Mouse (Mus musculus) liver, embryonic 12.5 days (tissue): ENCODE measurements around the gene Lrrc74a. TPM values are rescaled to one million over a fixed set of nuclear protein-coding genes. Genes with fewer than 3 reads are reported as not detected.

Experiments
- ATAC-seq: fragments of 200-750 bp; cut with Nextera tagmentation; 2 replicates; pipeline ENCODE4 v1.8.0; 2017; ENCODE audit warnings: moderate number of reproducible peaks, mild to moderate bottlenecking, moderate library complexity
- H3K27ac ChIP-seq: fragments of 300-500 bp; sonication (generic); 2 replicates; pipeline ENCODE4 v1.5.1; 2016; ENCODE audit warnings: mild to moderate bottlenecking
- H3K27me3 ChIP-seq: fragments of 300-500 bp; sonication (generic); replicated peaks from 2 replicates; pipeline ENCODE4 v1.6.1; 2016; ENCODE audit warnings: mild to moderate bottlenecking, moderate library complexity
- H3K36me3 ChIP-seq: fragments of 300-500 bp; sonication (generic); 2 replicates; pipeline ENCODE4 v1.6.1; 2016; ENCODE audit warnings: mild to moderate bottlenecking, moderate library complexity
- H3K4me1 ChIP-seq: fragments of 300-500 bp; sonication (generic); 2 replicates; pipeline ENCODE4 v1.6.1; 2016
- H3K4me2 ChIP-seq: fragments of 300-500 bp; sonication (generic); 2 replicates; pipeline ENCODE4 v1.6.1; 2016; ENCODE audit warnings: mild to moderate bottlenecking, moderate library complexity
- H3K4me3 ChIP-seq: fragments of 300-500 bp; sonication (generic); 2 replicates; pipeline ENCODE4 v1.5.1; 2016; ENCODE audit warnings: mild to moderate bottlenecking, moderate library complexity
- H3K9ac ChIP-seq: fragments of 300-500 bp; sonication (generic); 2 replicates; pipeline ENCODE4 v1.6.1; 2016; ENCODE audit warnings: mild to moderate bottlenecking, moderate library complexity
- H3K9me3 ChIP-seq: fragments of 300-500 bp; sonication (generic); replicated peaks from 2 replicates; pipeline ENCODE4 v1.6.1; 2016; ENCODE audit warnings: mild to moderate bottlenecking, moderate library complexity
- WGBS: fragments of 180-500 bp; shearing (Covaris S2); methylation state at CpG from one replicate; pipeline ENCODE4 v1.1.7; 2016; ENCODE audit not compliant: insufficient replicate concordance; 5-methylcytosine and 5-hydroxymethylcytosine counted together
- polyA plus RNA-seq: library from polyadenylated mRNA; unstranded; fragments of >200 nt; fragmentation: Nextera tagmentation; extraction: Ambion mirVana; gene quantifications from 2 replicates; pipeline ENCODE4 v1.2.1, GENCODE M21; 2016

Lrrc74a gene
- not detected in 2 replicates for polyA plus RNA-seq

DNA sequence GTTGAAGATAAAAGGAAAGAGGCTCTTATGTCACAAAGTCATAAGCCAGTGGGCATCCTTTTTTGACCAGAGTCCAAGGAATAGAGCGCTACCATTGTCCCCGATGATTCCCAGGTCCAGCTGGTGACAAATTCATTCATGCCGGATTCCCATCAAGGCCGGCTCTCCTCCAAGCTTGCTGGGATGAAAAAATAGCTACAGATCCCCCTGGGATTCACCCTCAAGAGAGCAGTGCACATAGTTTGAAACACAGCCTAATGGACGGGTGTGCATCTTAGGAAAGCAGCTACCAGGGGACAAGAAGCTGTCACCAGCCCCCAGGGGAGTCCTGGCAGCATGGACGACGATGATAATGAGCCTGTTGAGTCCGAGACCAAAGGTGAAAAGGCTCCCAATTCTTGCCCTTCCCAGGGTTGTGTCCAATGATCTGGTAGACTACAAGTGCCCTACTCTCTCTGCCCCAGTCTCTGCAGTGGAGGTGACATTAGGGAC lies at the start of gene Lrrc74a:
Gene Lrrc74a, plus strand, starts transcription at position 51 of the 492 bp plus-strand sequence.
- Histone ChIP-seq H3K4me2 (no peak within 1 kb of the TSS), H3K4me1 (no peaks in the 10 kb centered on the region), H3K9ac (no peak within 1 kb of the TSS), H3K4me3 (no peak within 1 kb of the TSS), H3K27ac (no peak within 1 kb of the TSS), H3K9me3 (no peaks in the 10 kb centered on the region), H3K27me3 (no peaks in the 10 kb centered on the region), H3K36me3 (no peaks in the 10 kb centered on the region)
- WGBS = 72% methylated on average over 8 of the region's 8 CpGs
- no peak for ATAC-seq

DNA sequence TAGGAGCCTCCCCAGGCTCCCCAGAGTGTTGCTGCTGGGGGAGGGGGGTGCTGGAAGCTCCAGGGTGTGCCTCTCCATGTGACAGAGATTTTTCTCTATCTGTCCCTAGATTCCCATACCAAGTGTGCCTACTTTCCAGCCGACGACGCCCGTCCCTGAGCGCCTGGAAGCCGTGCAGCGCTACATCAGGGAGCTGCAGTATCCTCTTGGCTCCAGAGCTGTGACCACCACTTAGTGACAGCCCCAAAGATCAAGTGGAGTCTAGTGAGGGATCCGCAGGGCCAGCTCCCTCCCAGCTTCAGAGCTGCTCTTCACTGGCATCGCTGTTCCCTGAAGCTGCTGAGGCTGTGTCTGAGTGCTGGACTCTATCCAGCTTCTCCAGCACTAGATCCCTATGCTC lies 48.9 kb upstream of the Lrrc74a start:
- Histone ChIP-seq H3K9me3 (no peaks in the 10 kb centered on the region), H3K4me1 (peaks cover 62% of the 10 kb centered on the region), H3K36me3 (no peaks in the 10 kb centered on the region), H3K4me2 (no peak overlapping the region), H3K27ac (no peak overlapping the region), H3K27me3 (peaks cover 10% of the 10 kb centered on the region; the same call in 1 of the 2 replicates), H3K4me3 (no peak overlapping the region), H3K9ac (no peak overlapping the region)
- 83% methylated on average over 9 of the region's 9 CpGs for WGBS
- ATAC-seq = no peak

DNA sequence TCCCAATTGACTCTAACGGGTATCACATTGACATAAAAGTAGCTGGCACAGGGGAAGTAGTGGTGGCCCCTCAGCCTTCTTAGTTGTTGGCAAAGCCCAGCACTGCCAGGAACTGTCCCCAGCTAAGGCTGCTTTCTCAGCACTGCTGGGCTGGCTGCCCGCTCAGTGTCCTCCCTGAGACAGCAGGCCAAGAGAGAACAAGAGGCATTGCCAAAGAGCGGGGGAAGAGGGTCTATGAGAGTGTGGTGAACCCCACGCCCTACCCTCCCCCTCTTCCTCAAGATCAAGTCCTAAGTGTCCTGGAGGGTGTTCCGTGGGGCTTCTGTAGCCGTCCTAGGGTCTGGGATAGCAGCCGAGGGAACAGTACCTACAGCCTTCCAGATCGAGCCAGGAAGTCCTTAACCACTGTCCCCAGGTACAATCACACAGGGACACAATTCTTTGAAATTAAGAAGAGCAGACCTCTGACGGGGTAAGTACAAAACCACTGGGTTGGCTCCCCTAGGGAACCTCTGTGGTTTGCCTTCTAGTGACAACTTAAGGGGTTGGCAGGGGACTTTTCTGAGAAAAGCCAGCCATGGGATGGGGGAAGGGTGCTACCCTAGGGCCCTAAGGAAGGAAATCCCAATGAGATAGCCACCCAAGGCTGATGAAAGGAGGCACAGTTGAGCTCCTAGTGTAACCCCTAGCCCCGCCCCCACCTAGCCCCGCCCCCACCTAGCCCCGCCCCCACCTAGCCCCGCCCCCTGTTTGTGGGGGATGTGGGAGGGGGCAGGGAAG lies 47.4 kb upstream of the Lrrc74a start:
- peak; percentile 46 for ATAC-seq
- H3K4me1 ChIP-seq = peaks cover 68% of the 10 kb centered on the region
- H3K27me3 ChIP-seq = 0 out of 2 replicates have a peak, but pooled peaks cover 3% of the 10 kb centered on the region
- no peak overlapping the region for H3K9ac ChIP-seq
- WGBS = 18% methylated on average over 13 of the region's 13 CpGs
- no peak overlapping the region for H3K4me2 ChIP-seq
- H3K36me3 ChIP-seq = no peaks in the 10 kb centered on the region
- no peaks in the 10 kb centered on the region for H3K9me3 ChIP-seq
- no peak overlapping the region for H3K4me3 ChIP-seq
- peak overlapping the region; percentile 65 for H3K27ac ChIP-seq

DNA sequence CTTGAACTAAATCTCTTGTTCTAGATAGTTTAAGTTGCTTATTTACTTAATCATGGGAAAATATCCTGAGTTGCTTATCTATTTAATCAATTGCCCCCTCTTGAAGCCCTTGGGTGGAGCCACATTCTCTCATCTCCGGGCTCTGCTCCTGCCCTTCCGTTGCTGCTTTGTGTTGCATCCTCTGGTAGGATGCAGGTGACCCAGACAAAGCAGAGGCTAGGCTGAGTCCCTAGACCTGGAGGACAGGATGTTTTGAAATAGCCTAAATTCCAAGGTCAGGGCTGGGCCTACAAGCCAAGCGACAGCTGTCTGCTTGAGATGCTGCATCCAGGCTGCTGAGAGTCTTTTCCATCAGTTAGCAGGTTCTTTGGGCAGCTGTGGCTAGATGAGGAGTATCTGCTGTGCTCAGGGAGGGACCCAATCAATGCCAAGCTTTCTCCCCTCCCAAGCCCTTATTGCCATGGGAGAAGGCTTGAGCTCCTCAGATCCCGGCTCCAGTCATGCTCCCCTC lies 46.7 kb upstream of the Lrrc74a start:
- H3K4me2 ChIP-seq = no peak overlapping the region
- H3K4me3 ChIP-seq = no peak overlapping the region
- H3K36me3 ChIP-seq = no peaks in the 10 kb centered on the region
- 0 out of 2 replicates have a peak, but pooled peaks cover 2% of the 10 kb centered on the region for H3K27me3 ChIP-seq
- 27% methylated on average over 4 of the region's 4 CpGs for WGBS
- 0 out of 2 replicates have a peak overlapping the region, but pooled peaks have one; percentile 15 for H3K27ac ChIP-seq
- peaks cover 66% of the 10 kb centered on the region for H3K4me1 ChIP-seq
- H3K9me3 ChIP-seq = no peaks in the 10 kb centered on the region
- ATAC-seq = no peak; the same call in 1 of the 2 replicates
- H3K9ac ChIP-seq = no peak overlapping the region

DNA sequence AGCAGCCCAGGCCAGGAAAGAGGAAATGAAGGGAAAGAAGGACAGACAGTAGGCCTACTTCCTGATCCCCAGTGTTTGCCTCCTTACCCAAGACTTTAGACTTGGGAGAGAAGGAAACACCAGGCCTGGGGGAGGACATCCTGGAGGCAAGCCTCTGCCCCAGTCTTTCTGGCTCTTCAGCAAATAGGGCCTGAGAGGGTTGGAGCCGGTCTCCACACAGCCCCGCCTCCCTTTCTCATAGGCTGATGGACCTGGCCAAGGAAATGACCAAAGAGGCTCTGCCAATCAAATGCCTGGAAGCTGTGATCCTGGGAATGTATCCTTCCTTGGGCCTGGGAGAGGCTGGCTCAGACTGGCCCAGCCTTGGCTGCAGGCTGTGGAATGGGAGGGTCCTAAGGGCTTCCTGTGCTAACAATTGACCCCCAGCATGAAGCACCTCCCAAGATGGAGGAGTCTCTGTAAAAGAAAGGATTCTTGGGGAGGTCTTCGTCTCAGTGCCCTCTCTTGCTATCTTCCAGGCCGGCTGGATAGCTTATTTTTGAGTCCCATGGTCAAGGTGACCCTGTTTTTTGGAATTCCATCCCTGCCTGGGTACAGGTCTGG lies 46.1 kb upstream of the Lrrc74a start:
- H3K4me1 ChIP-seq = peaks cover 65% of the 10 kb centered on the region
- H3K9me3 ChIP-seq = no peaks in the 10 kb centered on the region
- 0 out of 2 replicates have a peak overlapping the region, but pooled peaks have one; percentile 15 for H3K27ac ChIP-seq
- H3K9ac ChIP-seq = no peak overlapping the region
- 58% methylated on average over 4 of the region's 4 CpGs for WGBS
- no peaks in the 10 kb centered on the region for H3K27me3 ChIP-seq
- H3K36me3 ChIP-seq = no peaks in the 10 kb centered on the region
- ATAC-seq = peak; percentile 38
- H3K4me2 ChIP-seq = no peak overlapping the region
- no peak overlapping the region for H3K4me3 ChIP-seq

DNA sequence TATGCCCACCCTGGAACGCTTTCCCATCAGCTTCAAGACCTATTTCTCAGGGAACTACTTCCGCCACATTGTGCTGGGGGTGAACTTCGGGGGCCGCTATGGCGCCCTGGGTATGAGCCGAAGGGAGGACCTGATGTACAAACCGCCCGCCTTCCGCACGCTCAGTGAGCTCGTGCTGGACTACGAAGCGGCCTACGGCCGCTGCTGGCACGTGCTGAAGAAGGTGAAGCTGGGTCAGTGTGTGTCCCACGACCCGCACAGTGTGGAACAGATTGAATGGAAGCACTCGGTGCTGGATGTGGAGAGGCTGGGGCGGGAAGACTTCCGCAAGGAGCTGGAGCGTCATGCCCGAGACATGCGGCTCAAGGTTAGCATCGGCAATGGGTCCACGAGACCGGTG lies 45.3 kb upstream of the Lrrc74a start:
- Histone ChIP-seq H3K9me3 (no peaks in the 10 kb centered on the region), H3K36me3 (no peaks in the 10 kb centered on the region), H3K4me3 (no peak overlapping the region), H3K27me3 (no peaks in the 10 kb centered on the region), H3K4me2 (no peak overlapping the region), H3K27ac (no peak overlapping the region), H3K9ac (no peak overlapping the region), H3K4me1 (peaks cover 58% of the 10 kb centered on the region)
- no peak for ATAC-seq
- 87% methylated on average over 27 of the region's 27 CpGs for WGBS

DNA sequence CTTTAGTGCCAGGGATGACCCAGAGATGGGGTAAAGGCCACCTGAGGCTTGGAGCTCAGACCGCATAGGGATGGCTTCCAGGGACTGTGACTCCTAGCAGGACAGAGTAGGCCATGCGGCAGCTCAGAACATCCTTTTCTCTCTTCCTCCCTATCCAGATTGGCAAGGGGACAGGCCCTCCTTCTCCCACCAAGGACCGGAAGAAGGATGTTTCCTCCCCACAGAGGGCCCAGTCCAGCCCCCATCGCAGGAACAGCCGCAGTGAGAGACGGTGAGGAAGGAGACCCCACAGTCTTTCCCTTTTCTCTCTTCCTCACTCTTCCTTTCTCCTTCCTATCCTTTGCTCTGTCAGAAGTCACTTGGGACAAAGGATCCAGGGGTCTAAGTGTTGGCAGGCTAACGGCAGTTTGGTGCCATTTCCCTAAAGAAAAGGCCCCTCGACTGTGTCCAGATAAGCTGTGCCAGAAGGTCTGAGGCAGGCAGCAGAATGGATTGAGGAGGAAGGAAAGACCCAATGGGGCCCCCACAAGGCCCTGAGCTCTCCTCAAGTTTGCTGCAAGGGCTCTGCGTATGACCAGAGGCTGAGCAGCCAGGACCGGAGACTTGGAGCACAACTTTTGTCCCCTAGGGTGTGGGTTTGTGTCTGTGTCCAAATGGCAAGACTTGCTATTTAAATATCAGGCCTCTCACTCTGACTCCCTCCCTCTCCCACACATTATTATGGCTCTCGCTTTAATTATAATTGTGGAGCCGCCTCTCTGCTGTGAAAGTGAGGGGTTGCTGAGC lies 43.3 kb upstream of the Lrrc74a start:
- no peaks in the 10 kb centered on the region for H3K27me3 ChIP-seq
- ATAC-seq = no peak
- H3K4me2 ChIP-seq = no peak overlapping the region
- H3K4me3 ChIP-seq = no peak overlapping the region
- peak overlapping the region; percentile 33 for H3K27ac ChIP-seq
- H3K36me3 ChIP-seq = no peaks in the 10 kb centered on the region
- no peaks in the 10 kb centered on the region for H3K9me3 ChIP-seq
- H3K4me1 ChIP-seq = peaks cover 48% of the 10 kb centered on the region
- H3K9ac ChIP-seq = no peak overlapping the region
- WGBS = 38% methylated on average over 12 of the region's 12 CpGs

DNA sequence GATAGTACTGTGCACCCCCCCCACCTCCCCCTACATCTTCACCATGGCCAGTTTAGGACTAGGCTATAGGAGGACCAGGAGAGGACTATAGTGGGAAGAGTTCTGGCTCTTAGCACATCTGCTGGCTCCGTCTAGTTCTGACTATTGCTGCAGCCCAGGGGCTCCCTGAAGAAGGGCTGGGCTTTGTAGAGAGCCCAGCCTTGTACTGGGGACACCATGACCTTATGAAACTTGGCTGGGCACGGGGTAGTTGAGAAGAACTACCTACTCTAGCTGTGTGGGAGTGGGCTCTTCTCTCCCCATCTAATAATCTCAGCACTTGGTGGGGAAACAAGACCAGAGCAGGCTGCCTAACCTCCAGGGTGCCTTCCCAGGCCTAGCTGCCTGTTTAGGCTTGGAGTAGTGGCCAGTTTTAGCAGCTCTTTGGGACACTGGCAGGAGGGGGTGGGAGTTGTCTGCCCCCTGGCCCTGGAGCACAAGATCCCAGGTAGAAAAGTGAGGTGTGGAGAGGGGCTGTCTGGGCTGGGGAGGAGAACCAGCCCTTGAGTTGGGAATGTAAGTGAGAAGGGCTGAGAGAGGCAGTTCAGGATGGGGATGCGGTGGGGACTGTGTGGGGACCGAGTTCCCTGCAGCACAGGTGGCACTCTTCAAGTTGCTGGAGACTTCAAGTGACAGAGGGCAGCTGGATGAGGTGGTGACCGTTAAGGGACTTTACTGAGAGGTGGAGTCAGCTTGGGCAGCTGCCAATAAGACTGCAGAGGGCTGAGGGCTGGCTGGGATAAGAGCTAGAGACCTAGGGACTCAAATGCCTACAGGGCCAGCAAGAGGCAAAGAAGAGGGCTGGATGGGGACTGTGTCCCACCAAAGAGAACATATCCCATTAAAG lies 41.5 kb upstream of the Lrrc74a start:
- no peak for ATAC-seq
- Histone ChIP-seq H3K27me3 (no peaks in the 10 kb centered on the region), H3K4me1 (peaks cover 32% of the 10 kb centered on the region), H3K4me2 (no peak overlapping the region), H3K36me3 (no peaks in the 10 kb centered on the region), H3K4me3 (no peak overlapping the region), H3K27ac (no peak overlapping the region), H3K9ac (no peak overlapping the region), H3K9me3 (no peaks in the 10 kb centered on the region)
- 45% methylated on average over 5 of the region's 5 CpGs for WGBS

DNA sequence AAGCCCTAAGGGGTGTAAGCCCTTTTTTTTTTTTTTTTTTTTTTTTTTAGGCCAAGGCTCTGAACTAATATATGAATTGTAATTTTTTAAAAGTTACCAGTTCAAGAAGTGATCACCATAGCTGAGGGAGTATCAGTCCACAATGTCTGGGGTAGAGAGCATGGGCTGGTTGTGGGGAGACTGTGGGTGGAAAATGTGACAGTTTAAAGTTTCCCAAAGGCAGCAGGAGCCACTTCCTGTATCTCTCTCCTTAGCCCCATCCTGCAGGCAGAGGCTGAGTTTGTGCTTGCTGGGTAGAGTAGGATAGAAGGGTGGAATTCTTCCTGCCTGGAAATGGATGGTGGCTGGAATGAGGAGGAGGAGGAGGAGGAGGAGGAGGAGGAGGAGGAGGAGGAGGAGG lies 40.8 kb upstream of the Lrrc74a start:
- no peak overlapping the region for H3K4me2 ChIP-seq
- H3K9ac ChIP-seq = no peak overlapping the region
- H3K9me3 ChIP-seq = no peaks in the 10 kb centered on the region
- peaks cover 30% of the 10 kb centered on the region for H3K4me1 ChIP-seq
- no peak overlapping the region for H3K4me3 ChIP-seq
- H3K27ac ChIP-seq = no peak overlapping the region
- no peaks in the 10 kb centered on the region for H3K36me3 ChIP-seq
- no peaks in the 10 kb centered on the region for H3K27me3 ChIP-seq
- ATAC-seq = no peak

DNA sequence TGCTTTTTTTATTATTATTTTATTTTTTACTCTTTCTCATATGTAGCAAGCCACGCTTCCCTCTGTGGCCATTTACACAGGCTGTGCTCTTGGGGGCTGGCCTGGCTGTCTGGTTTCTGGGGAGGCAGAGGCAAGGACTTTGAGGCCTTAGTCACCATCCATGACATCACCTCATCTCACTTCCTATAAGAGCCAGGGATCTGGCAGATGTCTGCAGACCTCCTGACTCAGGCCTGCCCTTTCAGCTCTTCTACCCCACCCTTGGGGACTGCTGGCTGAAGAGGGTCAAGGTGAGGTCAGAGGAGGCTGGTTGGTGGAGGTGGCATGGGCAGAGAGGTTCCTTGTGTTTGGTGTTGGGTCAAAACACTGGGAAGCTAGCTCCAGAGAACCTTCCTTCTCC lies 39.7 kb upstream of the Lrrc74a start:
- 67% methylated on average over 1 of the region's 1 CpGs for WGBS
- no peak overlapping the region for H3K9ac ChIP-seq
- ATAC-seq = no peak
- H3K27me3 ChIP-seq = no peaks in the 10 kb centered on the region
- H3K9me3 ChIP-seq = no peaks in the 10 kb centered on the region
- no peaks in the 10 kb centered on the region for H3K36me3 ChIP-seq
- no peak overlapping the region for H3K27ac ChIP-seq
- H3K4me2 ChIP-seq = no peak overlapping the region
- no peak overlapping the region for H3K4me3 ChIP-seq
- peaks cover 29% of the 10 kb centered on the region for H3K4me1 ChIP-seq

DNA sequence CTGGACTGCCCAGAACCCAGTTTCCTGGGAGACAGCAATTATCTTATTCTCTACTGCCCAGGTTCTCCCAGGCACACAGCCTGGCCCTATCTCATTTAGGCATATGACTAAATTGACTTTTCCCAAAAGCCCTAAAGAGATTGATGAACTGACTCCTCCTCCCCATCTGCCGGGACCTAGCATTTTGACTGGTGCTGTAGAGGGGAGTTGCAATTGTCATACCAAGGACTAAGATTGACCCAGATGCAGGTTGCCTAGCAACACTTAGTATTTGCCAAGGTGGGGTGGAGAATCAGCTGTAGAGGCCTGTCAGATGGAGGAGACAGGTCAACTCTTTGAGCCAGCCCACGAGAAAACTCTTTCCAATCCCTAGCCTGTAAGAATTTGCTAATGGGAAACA lies 36.2 kb upstream of the Lrrc74a start:
- ATAC-seq = no peak
- 60% methylated on average over 2 of the region's 2 CpGs for WGBS
- Histone ChIP-seq H3K27me3 (no peaks in the 10 kb centered on the region), H3K4me2 (no peak overlapping the region), H3K4me3 (no peak overlapping the region), H3K27ac (no peak overlapping the region), H3K36me3 (no peaks in the 10 kb centered on the region), H3K9ac (no peak overlapping the region), H3K9me3 (no peaks in the 10 kb centered on the region), H3K4me1 (peaks cover 7% of the 10 kb centered on the region; the same call in 1 of the 2 replicates)
